8 mouse cellular contexts compared by ENCODE assay signal in the genomic region with DNA sequence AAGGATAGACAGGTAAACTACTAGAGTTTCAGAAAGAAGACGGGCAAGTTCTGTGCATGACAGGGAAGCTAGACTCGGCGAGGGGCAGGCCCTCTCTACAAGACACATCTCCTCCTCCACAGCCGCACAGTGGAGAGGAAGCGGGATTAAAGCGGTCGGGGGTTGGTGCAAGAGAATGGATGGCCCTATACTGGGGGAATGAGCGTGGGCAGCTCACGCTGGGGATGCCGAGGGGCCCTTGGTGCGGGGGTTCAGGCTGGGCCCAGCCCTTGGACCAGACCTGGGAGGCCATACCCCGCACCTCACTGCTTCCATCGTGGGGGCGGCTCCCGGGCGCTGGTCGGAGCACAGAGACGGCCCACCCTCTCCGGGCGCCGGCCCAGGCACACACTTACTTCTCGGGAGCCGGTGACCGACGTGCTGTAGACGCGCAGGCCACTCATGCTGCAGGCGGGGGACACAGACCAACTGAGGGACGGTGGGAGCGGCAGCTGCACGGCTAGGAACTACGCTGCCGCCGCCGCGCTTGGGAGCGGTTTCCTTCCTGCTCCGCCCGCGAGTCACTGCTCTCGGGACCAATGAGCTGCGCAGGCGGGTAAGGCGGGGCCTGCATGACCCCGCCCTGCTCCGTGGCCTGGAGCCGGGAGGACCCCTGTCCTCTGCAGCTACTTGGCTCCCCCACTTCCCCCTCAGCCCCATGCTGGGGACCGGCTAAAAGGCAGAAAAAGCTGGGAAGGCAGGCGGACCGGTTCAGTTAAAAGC. TPM values are rescaled to one million over a fixed set of nuclear protein-coding genes. Genes with fewer than 3 reads are reported as not detected.
DNase-seq lines count a peak whose midpoint lies in the region; ATAC-seq and TF ChIP-seq lines count a peak whose summit lies in the region.

A gene (minus strand): TSS at position 569 of the 762 bp plus-strand sequence.

- peak; percentile 77 for DNase-seq in c-Kit-positive CD71-positive TER-119-positive erythroid progenitor cells, embryonic 14.5 days (ENCODE audit: low spot score)
- DNase-seq in kidney, postnatal 25 days: peak; percentile 89 to 95
- peak; percentile 81 for DNase-seq in liver, embryonic 13.5 days
- DNase-seq in natural killer cell, adult 2 months (ENCODE audit: low spot score in 2 of 2): peak; percentile 72 to 80

- WGBS in forebrain, embryonic 12.5 days: 0% methylated on average over 50 of the region's 50 CpGs
- WGBS in heart, embryonic 16.5 days: under 1% methylated on average over 47 of the region's 50 CpGs
- WGBS in liver, embryonic 13.5 days (ENCODE audit: insufficient replicate concordance): under 1% methylated on average over 50 of the region's 50 CpGs
- WGBS in stomach, embryonic 15.5 days: under 1% methylated on average over 46 of the region's 50 CpGs

- H3K4me2 ChIP-seq in forebrain, embryonic 12.5 days: peak within 1 kb of the TSS; percentile 87
- H3K4me2 ChIP-seq in heart, embryonic 16.5 days (ENCODE audit: low read depth, low read length): peak within 1 kb of the TSS; percentile 81
- peak within 1 kb of the TSS; percentile 87 for H3K4me2 ChIP-seq in liver, embryonic 13.5 days
- H3K4me2 ChIP-seq in stomach, embryonic 15.5 days: peak within 1 kb of the TSS; percentile 72

- H3K9ac ChIP-seq in forebrain, embryonic 12.5 days: peak within 1 kb of the TSS; percentile 86
- peak within 1 kb of the TSS; percentile 89 for H3K9ac ChIP-seq in heart, embryonic 16.5 days (ENCODE audit: low read length)
- peak within 1 kb of the TSS; percentile 77 for H3K9ac ChIP-seq in liver, embryonic 13.5 days
- peak within 1 kb of the TSS; percentile 81 for H3K9ac ChIP-seq in stomach, embryonic 15.5 days

- peak; percentile 95 for ATAC-seq in forebrain, embryonic 12.5 days (ENCODE audit: low FRiP score)
- ATAC-seq in heart, embryonic 16.5 days (replicated peaks; ENCODE audit: extremely low read depth, insufficient read depth, low FRiP score): peak; percentile 96
- ATAC-seq in liver, embryonic 13.5 days (ENCODE audit: low read depth): peak; percentile 89
- ATAC-seq in stomach, embryonic 15.5 days (ENCODE audit: insufficient read depth, low FRiP score, low read depth): peak; percentile 87

- no peak for TF ChIP-seq CTCF in E14TG2a.4 (conservative IDR thresholded peaks at IDR 0.05; ENCODE audit: low read length)

- H3K36me3 ChIP-seq in E14TG2a.4 (ENCODE audit: insufficient read depth, low read length): peaks cover 77% of the 10 kb centered on the region
- peaks cover 6% of the 10 kb centered on the region; the same call in 1 of the 2 replicates for H3K36me3 ChIP-seq in forebrain, embryonic 12.5 days (replicated peaks)
- H3K36me3 ChIP-seq in heart, embryonic 16.5 days (ENCODE audit: control insufficient read depth, insufficient read depth): peaks cover 7% of the 10 kb centered on the region
- peaks cover 22% of the 10 kb centered on the region for H3K36me3 ChIP-seq in liver, embryonic 13.5 days
- H3K36me3 ChIP-seq in stomach, embryonic 15.5 days: no peaks in the 10 kb centered on the region

- no peaks in the 10 kb centered on the region for H3K9me3 ChIP-seq in E14TG2a.4 (ENCODE audit: low read length)
- H3K9me3 ChIP-seq in forebrain, embryonic 12.5 days: no peaks in the 10 kb centered on the region
- H3K9me3 ChIP-seq in heart, embryonic 16.5 days (replicated peaks; ENCODE audit: control insufficient read depth, low read length): no peaks in the 10 kb centered on the region
- no peaks in the 10 kb centered on the region for H3K9me3 ChIP-seq in liver, embryonic 13.5 days (replicated peaks)
- no peaks in the 10 kb centered on the region for H3K9me3 ChIP-seq in stomach, embryonic 15.5 days

- no peaks in the 10 kb centered on the region for H3K27me3 ChIP-seq in E14TG2a.4 (ENCODE audit: insufficient read depth, low read length)
- no peaks in the 10 kb centered on the region for H3K27me3 ChIP-seq in forebrain, embryonic 12.5 days
- H3K27me3 ChIP-seq in heart, embryonic 16.5 days (ENCODE audit: control insufficient read depth, insufficient read depth, low read length): no peaks in the 10 kb centered on the region
- no peaks in the 10 kb centered on the region for H3K27me3 ChIP-seq in liver, embryonic 13.5 days
- no peaks in the 10 kb centered on the region for H3K27me3 ChIP-seq in stomach, embryonic 15.5 days (replicated peaks)

- H3K4me1 ChIP-seq in E14TG2a.4 (replicated peaks; ENCODE audit: low read depth, low read length): peaks cover 72% of the 10 kb centered on the region
- H3K4me1 ChIP-seq in forebrain, embryonic 12.5 days: peaks cover 32% of the 10 kb centered on the region
- peaks cover 18% of the 10 kb centered on the region for H3K4me1 ChIP-seq in heart, embryonic 16.5 days (ENCODE audit: control insufficient read depth, insufficient read depth, low read length)
- H3K4me1 ChIP-seq in liver, embryonic 13.5 days (replicated peaks): peaks cover 84% of the 10 kb centered on the region
- peaks cover 31% of the 10 kb centered on the region for H3K4me1 ChIP-seq in stomach, embryonic 15.5 days

- peak within 1 kb of the TSS; percentile 91 for H3K4me3 ChIP-seq in E14TG2a.4 (replicated peaks; ENCODE audit: low read length)
- H3K4me3 ChIP-seq in forebrain, embryonic 12.5 days (replicated peaks): peak within 1 kb of the TSS; percentile 82
- H3K4me3 ChIP-seq in heart, embryonic 16.5 days (ENCODE audit: low read length): peak within 1 kb of the TSS; percentile 80
- H3K4me3 ChIP-seq in liver, embryonic 13.5 days (replicated peaks): peak within 1 kb of the TSS; percentile 69
- peak within 1 kb of the TSS; percentile 80 for H3K4me3 ChIP-seq in stomach, embryonic 15.5 days (replicated peaks)

- peak within 1 kb of the TSS; percentile 80 for H3K27ac ChIP-seq in forebrain, embryonic 12.5 days
- H3K27ac ChIP-seq in heart, embryonic 16.5 days (ENCODE audit: low read length): peak within 1 kb of the TSS; percentile 82
- H3K27ac ChIP-seq in liver, embryonic 13.5 days: peak within 1 kb of the TSS; percentile 68
- peak within 1 kb of the TSS; percentile 90 for H3K27ac ChIP-seq in stomach, embryonic 15.5 days

RNA-seq across cellular contexts. Expression of the gene that starts here (rescaled TPM):
- 257 and 272 TPM in 2 replicates for polyA plus RNA-seq in forebrain, embryonic 12.5 days (2016; fragmentation: Nextera tagmentation; extraction: Ambion mirVana)
- polyA plus RNA-seq in heart, embryonic 16.5 days (2015; fragmentation: Nextera tagmentation; extraction: Ambion mirVana): 213 and 218 TPM in 2 replicates
- 158 and 171 TPM in 2 replicates for polyA plus RNA-seq in liver, embryonic 13.5 days (2015; fragmentation: Nextera tagmentation; extraction: Ambion mirVana)
- polyA plus RNA-seq in stomach, embryonic 15.5 days (2015; fragmentation: Nextera tagmentation; extraction: Ambion mirVana): 363 and 395 TPM in 2 replicates

Comparison
In these comparisons a context has a peak if more than half of its experiments do, and no peak if none do; other contexts are left out.
1. Peak in every context shown above with its lines: DNase-seq, ATAC-seq, H3K4me3 ChIP-seq and H3K27ac ChIP-seq.